Mouse (Mus musculus): Measurements from ENCODE around the gene Pde9a. TPM values are rescaled to one million over a fixed set of nuclear protein-coding genes. Genes with fewer than 3 reads are reported as not detected.
"Not testable (repeated sequence)": the region's sequence is repeated elsewhere in the genome, so short reads cannot be mapped to it uniquely, and the experiment has no call there.

Pde9a gene
- polyA plus RNA-seq (2012; rRNA removed): 295 and 341 TPM in 2 replicates

DNA sequence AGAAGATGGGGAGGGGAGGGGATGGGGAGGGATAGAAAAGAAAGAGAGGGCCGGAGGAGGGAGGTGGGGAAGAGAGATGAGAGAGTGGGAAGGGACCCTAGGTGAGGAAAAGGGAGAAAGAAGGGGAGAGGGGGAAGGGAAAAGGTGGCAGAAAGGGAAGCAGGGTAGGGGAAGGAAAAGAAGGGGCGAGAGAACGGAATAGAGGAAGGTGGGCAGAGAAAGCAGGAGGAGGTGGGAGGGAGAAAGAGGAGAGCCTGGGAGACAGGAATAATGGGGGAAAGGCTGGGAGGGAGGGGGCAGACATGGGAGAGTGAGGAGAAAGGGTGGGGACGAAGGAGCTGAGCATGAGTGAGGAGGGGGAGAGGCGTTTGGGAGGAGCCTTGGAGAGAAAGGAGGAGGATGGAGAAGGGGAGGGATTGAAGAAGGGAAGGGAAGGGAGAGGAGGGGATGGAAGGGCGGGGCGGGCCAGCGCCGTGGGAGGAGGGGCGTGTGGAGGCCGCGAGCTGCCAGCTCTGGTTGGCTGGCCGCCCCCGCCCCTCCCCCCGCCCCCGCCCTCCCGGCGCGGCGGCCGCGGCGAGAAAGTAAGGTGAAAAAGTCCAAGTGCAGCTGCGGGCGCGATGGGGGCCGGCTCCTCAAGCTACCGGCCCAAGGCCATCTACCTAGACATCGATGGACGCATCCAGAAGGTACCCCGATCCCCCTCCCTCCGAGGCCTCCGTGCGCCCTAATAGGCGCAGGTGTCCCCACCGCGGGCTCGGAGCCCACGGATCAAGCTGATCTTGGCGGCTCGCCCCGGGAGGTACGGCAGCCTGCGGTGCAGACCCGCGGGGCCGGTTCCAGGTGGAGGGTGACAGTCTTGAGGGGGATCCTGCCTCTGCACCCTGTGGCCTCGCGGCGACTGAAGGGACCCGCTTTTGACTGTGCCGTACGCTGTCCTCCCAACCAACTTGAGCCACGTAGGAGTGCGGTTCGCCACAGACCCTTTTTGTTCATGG is at the start of gene Pde9a:
Gene Pde9a, plus strand, starts transcription at position 540 of the 995 bp plus-strand sequence.
- no peak for DNase-seq (ENCODE audit: low read depth, low spot score)
- 3% methylated on average over 55 of the region's 56 CpGs for WGBS

DNA sequence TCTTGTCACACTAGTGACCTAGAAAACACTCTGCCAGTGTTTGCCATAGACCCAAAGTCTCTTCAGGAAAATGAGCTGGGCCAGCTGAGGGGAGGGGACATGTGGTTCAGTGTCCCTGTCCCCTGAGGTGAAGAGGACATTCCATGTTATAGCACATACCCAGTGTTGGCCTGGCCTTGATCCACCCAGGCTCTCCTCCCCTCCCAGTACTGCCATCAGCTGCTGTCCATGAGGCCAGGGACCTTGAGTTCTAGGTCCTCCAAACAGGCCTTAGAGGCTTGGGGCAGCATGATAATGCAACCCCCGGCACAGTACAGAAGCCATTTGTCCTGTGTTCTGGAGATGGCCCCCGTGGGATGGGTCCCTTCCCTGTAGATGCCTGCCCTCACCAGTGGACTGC is 46.2 kb upstream of the Pde9a start:
- WGBS: 88% methylated on average over 2 of the region's 2 CpGs

GRCm38 (mm10) chr17:31342191-31342590 is 43.8 kb upstream of the Pde9a start:
- 73% methylated on average over 6 of the region's 6 CpGs for WGBS
- no peak for DNase-seq (ENCODE audit: low read depth, low spot score)

More for the DNA sequence above, 46.2 kb upstream of the Pde9a start:
- no peak for DNase-seq (ENCODE audit: low read depth, low spot score)

- 54% methylated on average over 5 of the region's 5 CpGs for WGBS
Measured at GRCm38 (mm10) chr17:31344172-31344801, 41.7 kb upstream of the Pde9a start.

DNA sequence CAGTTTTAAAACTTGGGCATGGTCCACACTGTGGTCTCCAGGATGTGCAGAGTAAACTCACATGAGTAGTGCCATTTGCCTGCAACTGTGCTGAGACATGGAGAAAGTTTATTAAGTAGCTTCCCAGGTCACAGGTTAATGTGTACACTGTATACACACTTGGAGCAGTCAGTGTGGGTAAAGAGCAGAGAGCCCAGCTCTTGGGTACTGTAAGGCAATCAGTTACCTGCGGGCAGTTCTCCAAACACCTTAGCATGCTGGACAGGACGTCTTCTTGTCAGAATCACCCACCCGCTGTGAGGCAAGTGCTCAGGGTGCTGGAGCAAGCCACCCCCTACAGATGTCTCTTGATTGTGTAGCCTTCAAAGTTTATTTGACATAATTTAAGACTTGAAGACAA is 41.2 kb upstream of the Pde9a start:
- WGBS: 92% methylated on average over 3 of the region's 3 CpGs

More at GRCm38 (mm10) chr17:31344172-31344801, 41.7 kb upstream of the Pde9a start:
- no peak for DNase-seq (ENCODE audit: low read depth, low spot score)

GRCm38 (mm10) chr17:31348129-31348528 is 37.9 kb upstream of the Pde9a start:
- no peak for DNase-seq (ENCODE audit: low read depth, low spot score)
- 61% methylated on average over 5 of the region's 5 CpGs for WGBS

More for the DNA sequence above, 41.2 kb upstream of the Pde9a start:
- DNase-seq (ENCODE audit: low read depth, low spot score): no peak

- 85% methylated on average over 12 of the region's 12 CpGs for WGBS
- DNase-seq (ENCODE audit: low read depth, low spot score): no peak
Measured at GRCm38 (mm10) chr17:31349388-31349787, 36.6 kb upstream of the Pde9a start.

- no peak for DNase-seq (ENCODE audit: low read depth, low spot score)
- 62% methylated on average over 8 of the region's 8 CpGs for WGBS
Measured at GRCm38 (mm10) chr17:31351984-31352383, 34.0 kb upstream of the Pde9a start.

DNA sequence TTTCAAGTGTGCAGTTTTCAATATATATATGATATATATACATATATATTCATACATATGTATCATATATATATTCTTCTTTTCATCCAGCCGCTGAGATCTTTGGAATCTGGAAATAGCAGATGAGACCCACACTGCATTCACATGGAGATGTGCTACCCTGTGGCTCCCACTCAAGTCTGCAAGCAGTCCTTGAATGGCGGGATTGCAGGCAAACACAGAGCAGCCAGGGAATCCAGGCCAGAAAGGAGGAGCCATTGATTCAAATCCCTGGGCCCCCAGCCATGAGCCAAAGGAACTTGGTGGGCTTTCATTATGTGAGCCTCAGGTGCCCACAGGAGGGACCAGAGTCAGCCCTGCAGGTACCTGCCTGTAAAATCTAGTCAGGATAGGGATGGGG is 32.8 kb upstream of the Pde9a start:
- 83% methylated on average over 2 of the region's 2 CpGs for WGBS

DNA sequence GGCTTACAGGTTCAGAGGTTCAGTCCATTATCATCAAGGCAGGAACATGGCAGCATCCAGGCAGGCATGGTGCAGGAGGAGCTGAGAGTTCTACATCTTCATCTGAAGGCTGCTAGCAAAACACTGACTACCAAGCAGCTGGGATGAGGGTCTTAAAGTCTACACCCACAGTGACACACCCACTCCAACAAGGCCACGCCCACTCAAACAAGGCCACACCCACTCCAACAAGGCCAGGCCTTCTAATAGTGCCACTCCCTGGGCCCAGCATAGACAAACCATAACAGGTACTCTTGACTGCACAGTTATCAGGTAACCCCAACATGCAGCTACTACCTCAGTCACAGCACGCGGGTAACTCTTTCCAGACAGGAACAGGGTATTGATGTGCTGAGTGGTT is 31.3 kb upstream of the Pde9a start:
- DNase-seq (ENCODE audit: low read depth, low spot score): not testable (repeated sequence)
- WGBS: 57% methylated on average over 3 of the region's 3 CpGs

More for the DNA sequence above, 32.8 kb upstream of the Pde9a start:
- no peak for DNase-seq (ENCODE audit: low read depth, low spot score)

DNA sequence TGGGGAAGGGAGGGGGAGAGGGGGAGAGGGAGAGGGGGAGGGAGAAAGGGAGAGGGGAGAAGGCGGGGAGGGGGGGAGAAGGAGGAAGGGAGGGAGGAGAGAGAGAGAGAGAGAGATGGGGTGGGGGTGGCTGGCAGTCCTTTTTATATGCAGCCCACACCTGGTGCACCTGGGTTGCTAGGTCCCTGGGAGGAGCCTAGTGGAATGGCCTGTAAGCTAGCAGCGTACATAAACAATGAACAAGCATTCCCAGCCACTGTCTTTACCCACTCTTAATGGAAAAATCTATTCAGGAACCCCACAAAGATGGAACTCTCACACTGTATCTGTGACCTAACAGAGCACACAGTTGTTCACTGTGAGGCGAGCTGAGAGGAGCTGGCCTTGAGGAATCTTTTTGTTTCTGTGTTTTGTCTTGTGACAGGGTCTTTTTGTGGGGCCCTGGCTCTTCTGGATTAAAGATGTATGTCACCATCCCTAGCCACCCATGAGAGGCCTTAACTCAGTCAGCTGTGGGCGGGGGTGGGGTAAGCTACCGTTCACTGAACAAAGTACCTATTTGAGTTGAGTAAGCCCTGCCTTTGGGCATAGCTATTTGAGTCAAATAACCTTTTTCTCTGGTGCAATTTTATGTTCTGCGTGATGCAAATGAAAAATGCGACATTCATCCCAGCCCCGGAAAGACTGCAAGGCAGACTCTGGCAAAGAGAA is 30.1 kb upstream of the Pde9a start:
- whole genome bisulfite sequencing: 50% methylated on average over 8 of the region's 8 CpGs
- no peak for DNase-seq (ENCODE audit: low read depth, low spot score)

DNA sequence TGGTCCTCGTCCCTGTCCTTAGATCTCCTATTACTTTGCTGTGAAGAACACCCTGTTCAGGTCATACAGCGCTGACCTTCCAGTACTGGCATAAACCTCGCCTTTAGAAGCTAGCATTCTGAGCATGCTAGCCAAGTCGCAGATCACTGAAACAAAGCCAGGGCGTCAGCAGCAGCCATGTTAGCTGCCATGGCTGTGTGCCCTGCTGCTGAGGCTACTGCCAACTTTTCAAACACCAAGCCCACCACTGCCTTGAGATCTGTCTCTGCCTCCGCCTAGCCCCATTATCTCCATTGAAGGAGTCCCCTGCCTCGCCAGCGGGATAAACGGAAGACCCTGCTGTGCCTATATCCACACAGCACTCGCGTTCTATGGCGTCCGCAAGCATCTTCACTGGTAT is 25.4 kb upstream of the Pde9a start:
- DNase-seq (ENCODE audit: low read depth, low spot score): no peak
- 83% methylated on average over 13 of the region's 13 CpGs for WGBS

DNA sequence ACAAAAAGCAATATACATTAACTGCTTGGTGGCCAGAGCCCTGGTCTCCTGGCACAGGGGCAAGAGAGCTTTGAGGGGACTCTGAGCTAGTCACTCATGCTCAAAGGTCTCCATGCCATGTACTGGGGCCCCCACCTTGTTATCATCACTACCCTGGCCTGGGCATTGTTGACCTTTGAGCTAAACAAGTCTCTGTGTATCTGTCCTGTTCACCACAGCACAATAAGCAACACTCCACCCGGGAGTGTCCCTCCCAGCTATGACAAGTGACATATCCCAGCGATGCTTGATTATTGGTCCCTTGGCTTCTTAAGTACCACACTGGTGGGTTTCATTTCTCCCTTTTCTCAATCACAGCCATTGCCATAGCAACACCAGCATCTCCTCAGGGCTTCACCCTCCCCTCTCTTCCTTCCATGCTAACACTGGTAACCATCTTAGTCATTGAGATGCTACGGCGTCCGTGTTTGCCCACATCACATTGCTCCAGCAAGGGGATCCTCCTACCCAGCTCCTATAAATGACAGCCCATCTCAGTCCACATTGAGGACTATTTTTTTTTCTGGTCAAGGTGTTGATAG is 20.3 kb upstream of the Pde9a start:
- WGBS: 73% methylated on average over 5 of the region's 5 CpGs
- DNase-seq (ENCODE audit: low read depth, low spot score): no peak

- WGBS: 76% methylated on average over 2 of the region's 2 CpGs
- no peak for DNase-seq (ENCODE audit: low read depth, low spot score)
Measured at GRCm38 (mm10) chr17:31370221-31370620, 15.8 kb upstream of the Pde9a start.

- no peak for DNase-seq (ENCODE audit: low read depth, low spot score)
Measured at GRCm38 (mm10) chr17:31370931-31371330, 15.1 kb upstream of the Pde9a start.

DNA sequence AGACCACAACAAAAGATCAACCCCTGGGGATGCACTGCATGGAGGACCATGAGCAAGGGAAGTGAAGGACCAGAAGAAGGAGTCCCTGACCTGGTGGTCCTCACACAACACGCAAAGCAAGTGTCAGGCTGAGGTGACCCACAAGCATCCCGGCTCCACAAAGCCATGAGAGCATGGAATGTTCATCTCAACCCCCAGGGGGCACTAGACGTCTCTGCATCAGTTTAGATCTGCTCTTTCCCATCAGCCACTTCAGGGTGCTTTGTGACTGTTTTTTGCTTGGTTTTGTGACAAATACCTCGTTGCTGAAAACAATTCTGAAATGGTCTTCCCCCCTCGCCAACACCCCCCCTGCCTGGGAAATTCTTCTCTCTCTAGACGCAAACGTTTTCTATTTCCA is 8.0 kb upstream of the Pde9a start:
- no peak for DNase-seq (ENCODE audit: low read depth, low spot score)
- 19% methylated on average over 7 of the region's 7 CpGs for WGBS

- no peak for DNase-seq (ENCODE audit: low read depth, low spot score)
Measured at GRCm38 (mm10) chr17:31378361-31378761, 7.6 kb upstream of the Pde9a start.

DNA sequence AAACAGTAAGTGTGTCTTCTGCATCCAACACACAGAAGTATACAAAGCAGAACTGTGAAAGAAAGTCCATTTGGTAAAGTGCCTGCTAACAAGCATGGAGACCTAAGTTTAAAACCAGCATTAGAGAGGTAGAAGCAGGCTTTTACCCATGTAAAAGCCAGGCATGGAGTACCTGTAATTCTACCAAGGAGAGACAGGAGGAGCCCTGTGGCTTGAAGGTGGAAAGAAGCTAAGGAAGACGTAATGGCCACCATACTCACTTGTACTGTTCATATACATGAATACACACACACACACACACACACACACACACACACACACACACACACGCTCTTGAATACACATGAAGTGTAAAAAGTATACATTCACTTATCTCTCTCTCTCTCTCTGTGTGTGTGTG is 6.9 kb upstream of the Pde9a start:
- WGBS: 60% methylated on average over 2 of the region's 2 CpGs

More at GRCm38 (mm10) chr17:31378361-31378761, 7.6 kb upstream of the Pde9a start:
- 59% methylated on average over 10 of the region's 10 CpGs for WGBS

DNA sequence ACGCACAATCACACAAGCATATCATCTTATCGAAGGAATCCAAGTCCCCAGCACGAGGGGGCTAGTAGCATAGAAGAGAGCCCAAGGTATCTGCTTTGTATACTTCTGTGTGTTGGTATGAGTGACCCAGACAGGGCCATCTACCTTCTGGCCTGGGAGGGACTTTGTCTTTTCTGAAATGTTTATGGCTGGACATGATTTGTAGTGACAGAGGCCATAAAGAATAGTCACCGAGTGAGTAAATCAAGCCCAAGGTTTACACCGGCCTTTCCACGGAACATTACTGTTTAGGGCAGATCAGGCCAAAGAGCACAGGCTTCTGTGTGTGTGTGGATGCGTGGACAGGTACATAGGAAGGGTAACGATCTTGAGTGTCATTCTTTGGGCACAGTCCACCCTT is 6.1 kb upstream of the Pde9a start:
- WGBS: 32% methylated on average over 8 of the region's 8 CpGs
- DNase-seq (ENCODE audit: low read depth, low spot score): peak; percentile 73

More for the DNA sequence above, 6.9 kb upstream of the Pde9a start:
- DNase-seq (ENCODE audit: low read depth, low spot score): no peak

GRCm38 (mm10) chr17:31383320-31383719 is 2.7 kb upstream of the Pde9a start:
- 31% methylated on average over 6 of the region's 6 CpGs for WGBS
- no peak for DNase-seq (ENCODE audit: low read depth, low spot score)

All from large intestine, adult 2 months (tissue).